Mouse (Mus musculus): ENCODE measurements at regions not wholly inside any gene's neighbourhood (a gene's known extent, or its start where the extent isn't known, plus 50 kb on each side); places are given as distances from the start of the nearest gene placed in this dataset.

DNA sequence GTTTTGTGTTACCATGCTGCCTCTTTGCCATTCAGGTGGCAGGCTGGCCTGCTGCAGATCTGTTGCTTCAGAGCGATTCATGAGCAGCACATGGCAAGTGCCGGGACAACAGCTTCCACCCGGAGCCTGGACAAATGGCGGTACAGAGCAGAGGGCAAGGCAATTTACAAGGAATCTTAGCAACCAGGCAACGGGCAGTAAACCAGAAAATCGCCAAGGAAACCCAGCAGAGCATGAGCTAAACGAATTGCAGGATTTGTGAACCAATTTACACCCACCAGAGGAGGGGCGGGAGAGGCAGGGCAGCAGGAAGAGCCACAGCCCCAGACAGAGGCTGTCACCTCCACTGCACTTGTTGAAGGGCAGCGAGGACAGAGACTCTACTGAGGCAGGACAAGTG lies 60.5 kb upstream of the Loxl4 start:
- ChIA-PET CTCF (no interaction called here), POLR2A (interaction anchor here in 1 of 4 experiments (1.1 kb wide), 1 partner anchor 14 kb away, joined by 3 read pairs; no protein-coding TSS in a partner anchor)

DNA sequence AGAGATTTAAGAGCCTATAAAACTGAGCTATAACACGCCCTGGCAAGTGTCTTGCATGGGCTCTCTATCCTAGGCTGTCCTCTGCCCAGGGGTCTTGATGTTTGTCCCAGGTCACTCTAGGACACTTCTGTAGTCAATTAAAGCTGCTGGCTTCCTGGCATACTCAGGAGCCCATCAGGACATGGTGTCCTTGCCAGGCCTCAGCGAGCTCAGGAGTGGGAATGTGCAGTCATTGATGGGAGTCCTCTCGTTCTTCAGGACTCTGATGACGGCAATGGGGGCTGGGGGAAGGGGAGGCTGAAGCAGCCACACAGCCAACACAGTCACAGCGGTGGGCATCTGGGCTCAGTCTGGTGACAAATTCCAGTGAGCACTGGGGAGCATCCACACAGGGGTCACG lies 57.3 kb upstream of the Loxl4 start:
- ChIA-PET CTCF (interaction anchor here in 2 of 4 experiments (0.6 to 1.7 kb wide), 3 partner anchors 8 to 512 kb away, joined by 3 to 5 read pairs (median 4); no protein-coding TSS in a partner anchor), POLR2A (interaction anchor here in 2 of 4 experiments (1.0 to 1.5 kb wide), 3 partner anchors 10 to 83 kb away, joined by 3 to 4 read pairs (median 3); partner anchors contain the start of gene Pyroxd2 (in 1 of the 2))

DNA sequence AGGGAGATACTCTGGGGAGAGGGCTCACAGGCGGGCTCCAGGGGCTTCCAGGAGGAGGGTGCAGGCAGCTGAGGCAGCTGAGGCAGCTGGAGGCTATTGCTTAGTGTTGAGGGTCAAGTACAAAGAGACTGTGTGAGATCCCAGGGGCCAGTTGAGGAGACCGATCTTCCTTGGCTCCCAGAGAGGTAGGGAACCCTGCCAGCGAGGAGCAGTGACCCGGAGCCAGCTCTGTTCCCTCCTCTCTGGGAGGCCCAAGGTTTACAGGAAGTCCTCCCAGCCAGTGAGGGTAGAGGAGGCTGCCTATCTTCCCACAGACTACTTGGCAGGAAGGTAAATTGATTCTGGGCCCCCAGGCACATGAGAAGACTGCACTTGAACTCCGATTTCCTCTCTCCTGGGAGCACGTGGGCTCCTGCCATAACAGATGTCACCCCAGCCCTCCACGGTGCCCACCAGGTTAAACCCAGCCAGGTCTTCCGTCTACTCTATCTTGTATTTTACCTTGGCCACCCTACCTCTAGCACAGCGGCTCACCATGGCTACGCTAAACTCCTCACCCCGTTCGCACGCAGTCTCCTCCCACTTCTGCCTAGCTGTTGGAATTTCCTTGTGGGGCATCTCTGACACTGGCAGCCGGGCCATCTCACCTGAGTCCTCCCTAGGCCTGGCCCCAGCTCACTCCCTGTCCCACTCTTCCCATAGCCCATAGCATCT lies 55.9 kb upstream of the Loxl4 start:
- CTCF ChIA-PET: no interaction called here
- POLR2A ChIA-PET: interaction anchor here in 3 of 4 experiments (1.0 to 1.9 kb wide), 4 partner anchors 9 to 111 kb away, joined by 3 to 4 read pairs (median 3); partner anchors contain the start of gene Hps1 (in 1 of the 3)

DNA sequence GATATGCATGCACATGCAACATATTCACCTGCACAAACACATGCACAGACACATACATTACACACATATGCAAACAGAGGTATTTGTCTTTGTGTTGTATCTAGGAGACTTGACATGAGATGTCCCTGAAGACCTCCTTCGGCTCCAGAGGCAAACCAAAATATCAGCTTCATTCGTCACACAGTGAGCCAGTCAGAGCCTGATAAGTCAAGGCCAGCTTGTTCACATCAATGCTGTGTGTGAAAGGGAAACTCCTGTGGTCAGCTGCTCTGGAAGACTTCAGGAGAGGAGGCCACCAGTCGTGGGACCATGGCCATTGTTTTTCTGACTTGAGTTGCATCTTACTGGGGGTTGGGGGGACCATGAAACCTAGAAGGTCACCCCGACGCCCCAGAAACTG lies 54.3 kb upstream of the Loxl4 start:
- ChIA-PET CTCF (interaction anchor here in 2 of 4 experiments (1.0 to 1.6 kb wide), 2 partner anchors 9 to 12 kb away, joined by 3 read pairs; no protein-coding TSS in a partner anchor), POLR2A (interaction anchor here in 1 of 4 experiments (0.6 kb wide), 1 partner anchor 86 kb away, joined by 3 read pairs; the partner anchor contains the start of gene Pyroxd2)

Data from embryonic stem cell, embryonic (primary cell).